Mouse (Mus musculus) heart, embryonic 10.5 days (tissue): ENCODE measurements at regions not wholly inside any gene's neighbourhood (a gene's known extent, or its start where the extent isn't known, plus 50 kb on each side); places are given as distances from the start of the nearest gene placed in this dataset.

Experiments used
- DNase-seq: peaks from one replicate; pipeline ENCODE4 v3.0.0-alpha.2; 2017; ENCODE audit warnings: low spot score
- H3K27ac ChIP-seq: fragments of 300-500 bp; sonication (generic); 2 replicates; pipeline ENCODE4 v1.5.1; 2016; ENCODE audit warnings: mild to moderate bottlenecking
- H3K27me3 ChIP-seq: fragments of 300-500 bp; sonication (generic); 2 replicates; pipeline ENCODE4 v1.6.1; 2016; ENCODE audit warnings: mild to moderate bottlenecking; ENCODE audit not compliant: poor library complexity, insufficient read depth, severe bottlenecking
- H3K36me3 ChIP-seq: fragments of 300-500 bp; sonication (generic); 2 replicates; pipeline ENCODE4 v1.6.1; 2016; ENCODE audit warnings: mild to moderate bottlenecking, moderate library complexity
- H3K4me1 ChIP-seq: fragments of 300-500 bp; sonication (generic); 2 replicates; pipeline ENCODE4 v1.6.1; 2016; ENCODE audit warnings: mild to moderate bottlenecking
- H3K4me3 ChIP-seq: fragments of 300-500 bp; sonication (generic); 2 replicates; pipeline ENCODE4 v1.5.1; 2016; ENCODE audit warnings: mild to moderate bottlenecking, moderate library complexity
- H3K9me3 ChIP-seq: fragments of 300-500 bp; sonication (generic); 2 replicates; pipeline ENCODE4 v1.6.1; 2016; ENCODE audit warnings: mild to moderate bottlenecking, moderate library complexity
- WGBS: fragments of 180-500 bp; shearing (Covaris S2); methylation state at CpG from one replicate; pipeline ENCODE4 v1.1.7; 2016; 5-methylcytosine and 5-hydroxymethylcytosine counted together

DNA sequence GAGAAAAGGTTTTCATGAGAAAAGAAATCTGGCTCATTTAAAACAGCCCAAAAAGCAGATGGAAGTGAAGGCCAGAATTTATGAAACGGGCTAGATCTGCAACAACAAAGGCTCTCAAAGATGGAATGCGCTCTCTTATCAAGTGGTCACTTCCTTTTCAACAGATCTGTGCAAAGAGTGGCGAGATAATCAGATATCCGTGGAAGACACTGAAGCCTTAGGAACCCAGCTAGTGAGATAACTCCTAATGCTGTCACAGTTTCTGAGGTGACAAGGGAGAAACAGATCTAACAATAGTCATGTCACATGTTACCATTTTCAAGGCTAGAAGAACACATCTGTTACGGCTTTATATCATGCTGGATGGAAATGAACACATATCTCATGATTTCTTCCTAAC lies 107.1 kb downstream of the Tmco5 start:
- Histone ChIP-seq H3K36me3 (no peaks in the 10 kb centered on the region), H3K9me3 (no peaks in the 10 kb centered on the region; the same call in 1 of the 2 replicates), H3K4me3 (no peak overlapping the region), H3K27me3 (no peaks in the 10 kb centered on the region), H3K4me1 (peaks cover 26% of the 10 kb centered on the region), H3K27ac (0 out of 2 replicates have a peak overlapping the region, but pooled peaks have one; percentile 3)
- 15% methylated on average over 5 of the region's 5 CpGs for WGBS
- DNase-seq: no peak

DNA sequence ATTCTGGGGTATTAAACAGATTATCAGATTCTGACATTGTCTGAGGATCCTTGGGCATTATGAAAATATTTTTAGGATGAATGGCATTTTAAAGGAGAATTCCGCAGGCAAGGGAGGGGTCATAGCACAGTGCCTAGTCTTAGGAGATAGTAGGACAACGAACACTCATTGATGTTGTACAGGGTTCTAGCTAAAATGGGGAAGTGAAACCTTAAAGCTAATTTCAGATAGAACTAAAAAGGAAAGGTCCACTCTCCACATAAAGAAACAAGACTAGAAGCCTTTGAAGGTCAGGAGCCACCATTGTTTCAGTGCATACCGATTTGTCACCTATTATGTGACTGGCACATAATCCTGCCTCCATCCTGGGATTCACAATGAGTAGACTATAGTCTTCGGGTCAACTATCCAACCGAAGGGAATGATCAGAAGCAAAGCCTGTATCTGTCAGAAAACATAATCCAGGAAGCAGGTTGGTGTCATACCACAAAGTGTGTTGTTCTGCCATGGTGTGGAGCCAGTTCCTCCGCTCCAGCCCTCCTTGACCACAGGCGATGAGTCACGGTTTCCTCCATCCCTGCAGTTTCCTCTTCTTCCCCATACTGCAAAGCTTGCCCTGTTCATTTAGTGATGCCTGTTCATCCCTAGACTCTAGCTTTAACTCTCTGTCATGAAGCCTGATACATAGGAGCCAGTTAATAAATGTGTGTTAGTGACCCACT lies 110.6 kb downstream of the Tmco5 start:
- Histone ChIP-seq H3K4me3 (no peak overlapping the region), H3K36me3 (no peaks in the 10 kb centered on the region), H3K27ac (no peak overlapping the region), H3K27me3 (no peaks in the 10 kb centered on the region), H3K4me1 (peaks cover 23% of the 10 kb centered on the region; the same call in 1 of the 2 replicates), H3K9me3 (no peaks in the 10 kb centered on the region)
- WGBS: 73% methylated on average over 8 of the region's 8 CpGs
- no peak for DNase-seq

DNA sequence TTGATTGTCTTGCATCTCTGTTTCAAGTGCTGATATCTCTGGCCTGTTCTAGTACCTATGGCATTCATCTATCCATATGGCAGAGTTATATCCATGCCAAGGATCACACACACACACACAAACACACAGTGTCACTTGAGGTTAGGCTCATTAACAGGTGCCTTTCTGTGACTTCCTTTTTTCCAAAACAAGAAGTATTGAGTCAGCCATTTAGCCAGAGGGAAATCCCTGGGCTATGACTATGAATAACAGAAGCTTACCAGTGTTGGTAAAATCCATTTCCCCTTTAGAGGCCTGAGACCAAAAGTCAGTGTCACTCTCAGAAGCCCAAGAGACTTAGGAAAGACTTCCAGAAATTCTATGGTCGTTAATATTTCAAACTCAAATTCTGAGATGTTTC lies 111.6 kb downstream of the Tmco5 start:
- Histone ChIP-seq H3K9me3 (no peaks in the 10 kb centered on the region), H3K4me1 (peaks cover 14% of the 10 kb centered on the region; the same call in 1 of the 2 replicates), H3K36me3 (no peaks in the 10 kb centered on the region), H3K27me3 (no peaks in the 10 kb centered on the region), H3K27ac (no peak overlapping the region), H3K4me3 (no peak overlapping the region)
- WGBS: 79% methylated on average over 1 of the region's 1 CpGs
- no peak for DNase-seq

DNA sequence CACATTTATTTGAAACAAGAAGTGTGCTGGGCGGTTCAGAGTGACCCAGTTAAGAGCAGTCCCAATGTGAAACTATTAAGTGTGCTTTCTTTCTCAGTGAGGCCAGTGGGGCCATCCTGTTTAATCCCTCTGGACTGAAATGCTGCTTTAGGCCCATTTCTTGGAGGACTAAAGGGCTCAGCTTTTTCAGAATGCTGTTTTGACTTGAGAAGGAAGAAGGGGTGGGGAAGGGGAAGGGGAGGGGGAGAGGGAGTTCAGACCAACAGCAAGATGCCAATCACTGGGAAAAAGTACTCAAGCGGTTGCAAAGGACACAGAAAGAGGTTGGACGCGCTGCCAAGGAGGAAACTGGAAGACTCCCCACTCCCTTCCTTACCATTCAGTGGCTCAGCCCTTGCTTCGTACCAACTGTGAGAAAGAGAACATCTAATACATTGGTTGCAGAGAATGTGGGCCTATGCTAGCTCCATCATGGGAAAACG lies 113.1 kb downstream of the Tmco5 start:
- 74% methylated on average over 6 of the region's 6 CpGs for WGBS
- H3K4me1 ChIP-seq: peaks cover 5% of the 10 kb centered on the region; the same call in 1 of the 2 replicates
- H3K27me3 ChIP-seq: no peaks in the 10 kb centered on the region
- no peaks in the 10 kb centered on the region for H3K9me3 ChIP-seq
- no peak for DNase-seq
- H3K4me3 ChIP-seq: no peak overlapping the region
- peak overlapping the region; percentile 29; the same call in 1 of the 2 replicates for H3K27ac ChIP-seq
- H3K36me3 ChIP-seq: no peaks in the 10 kb centered on the region

DNA sequence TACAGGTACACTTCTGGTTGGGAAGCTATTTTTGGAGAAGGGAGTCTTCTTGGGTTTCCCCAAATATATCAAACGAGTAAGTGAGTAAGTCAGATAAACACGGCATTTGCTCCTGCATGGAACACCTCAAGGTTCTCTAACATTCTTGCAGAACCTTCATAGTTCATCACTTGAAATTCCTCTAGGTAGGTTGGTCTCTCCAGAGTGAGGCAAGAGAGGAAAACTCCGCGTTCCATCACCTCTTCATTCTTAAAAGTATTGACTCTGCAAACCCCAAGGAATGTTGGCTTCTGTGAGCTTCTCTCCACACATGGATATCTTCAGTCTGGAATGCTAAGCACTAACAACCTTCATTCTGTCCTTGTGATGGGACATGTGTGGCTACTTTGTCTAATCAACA lies 115.2 kb downstream of the Tmco5 start:
- Histone ChIP-seq H3K4me1 (peaks cover 5% of the 10 kb centered on the region; the same call in 1 of the 2 replicates), H3K4me3 (no peak overlapping the region), H3K36me3 (no peaks in the 10 kb centered on the region), H3K9me3 (no peaks in the 10 kb centered on the region), H3K27ac (no peak overlapping the region), H3K27me3 (no peaks in the 10 kb centered on the region)
- WGBS: 48% methylated on average over 4 of the region's 4 CpGs
- no peak for DNase-seq

DNA sequence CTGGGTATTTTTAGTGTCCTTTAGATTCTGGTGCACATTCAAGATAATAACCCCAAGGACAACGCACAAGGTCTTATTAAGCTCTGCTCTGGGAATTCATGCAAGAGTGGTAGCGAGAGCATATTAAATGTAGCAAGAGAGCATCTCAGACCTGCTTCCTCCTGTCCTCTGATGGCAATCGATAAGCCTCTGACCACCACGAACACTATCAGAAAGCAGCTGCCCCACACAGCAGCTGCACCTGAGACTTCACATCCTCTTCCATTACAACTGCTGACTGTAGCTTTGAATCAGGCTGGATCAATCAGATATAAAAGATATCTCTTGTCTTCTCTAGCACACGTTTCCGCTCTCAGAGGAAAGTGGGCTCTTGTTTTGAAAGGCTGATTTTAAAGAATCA lies 117.8 kb downstream of the Tmco5 start:
- H3K36me3 ChIP-seq: no peaks in the 10 kb centered on the region
- no peak overlapping the region for H3K4me3 ChIP-seq
- DNase-seq: no peak
- no peaks in the 10 kb centered on the region for H3K9me3 ChIP-seq
- no peak overlapping the region for H3K27ac ChIP-seq
- no peaks in the 10 kb centered on the region for H3K27me3 ChIP-seq
- H3K4me1 ChIP-seq: peaks cover 5% of the 10 kb centered on the region; the same call in 1 of the 2 replicates
- 68% methylated on average over 6 of the region's 6 CpGs for WGBS

DNA sequence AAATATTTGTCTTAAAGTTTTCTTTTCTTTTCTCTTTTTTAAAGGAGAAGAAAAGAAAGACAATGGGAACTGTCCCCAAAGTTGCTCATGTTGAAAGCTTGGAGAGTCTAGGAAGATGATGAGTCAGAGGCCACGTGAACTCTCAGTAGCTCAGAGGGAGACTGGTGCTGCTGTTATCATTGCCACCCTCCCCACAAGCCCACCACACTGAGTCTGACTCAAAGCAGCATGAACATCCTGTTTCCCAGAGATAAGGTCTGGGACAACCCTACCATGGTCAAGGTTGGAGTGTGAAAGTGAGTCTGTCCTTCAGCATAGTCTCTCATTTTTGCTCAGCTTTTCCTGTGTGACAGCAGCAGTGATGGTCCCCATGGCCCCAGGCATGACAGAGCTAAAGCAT lies 120.3 kb downstream of the Tmco5 start:
- no peak overlapping the region for H3K27ac ChIP-seq
- 23% methylated on average over 1 of the region's 1 CpGs for WGBS
- H3K27me3 ChIP-seq: no peaks in the 10 kb centered on the region
- H3K9me3 ChIP-seq: no peaks in the 10 kb centered on the region
- DNase-seq: peak; percentile 80
- H3K4me3 ChIP-seq: no peak overlapping the region
- H3K36me3 ChIP-seq: no peaks in the 10 kb centered on the region
- no peaks in the 10 kb centered on the region; the same call in 1 of the 2 replicates for H3K4me1 ChIP-seq

DNA sequence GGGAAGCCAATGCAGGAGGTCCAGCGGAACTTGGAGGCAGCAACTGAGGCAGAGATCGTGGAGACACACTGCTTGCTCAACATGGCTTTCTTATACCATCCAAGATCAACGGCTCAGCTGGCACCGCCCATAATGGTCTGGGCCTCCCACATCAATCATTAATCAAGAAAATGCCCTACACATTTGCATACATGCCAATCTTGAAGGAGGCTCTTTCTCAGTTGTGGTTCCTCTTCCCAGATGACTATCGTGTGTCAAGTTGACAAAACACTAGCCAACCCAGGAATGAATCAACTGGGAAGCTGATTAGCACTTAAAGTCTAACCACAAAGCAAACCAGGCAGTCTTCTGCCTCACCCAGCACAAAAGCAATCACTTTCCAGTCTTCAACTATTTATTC lies 121.1 kb downstream of the Tmco5 start:
- DNase-seq: no peak
- Histone ChIP-seq H3K27me3 (no peaks in the 10 kb centered on the region), H3K27ac (no peak overlapping the region), H3K4me1 (no peaks in the 10 kb centered on the region; the same call in 1 of the 2 replicates), H3K9me3 (no peaks in the 10 kb centered on the region), H3K36me3 (no peaks in the 10 kb centered on the region), H3K4me3 (no peak overlapping the region)
- WGBS: 78% methylated on average over 5 of the region's 5 CpGs

DNA sequence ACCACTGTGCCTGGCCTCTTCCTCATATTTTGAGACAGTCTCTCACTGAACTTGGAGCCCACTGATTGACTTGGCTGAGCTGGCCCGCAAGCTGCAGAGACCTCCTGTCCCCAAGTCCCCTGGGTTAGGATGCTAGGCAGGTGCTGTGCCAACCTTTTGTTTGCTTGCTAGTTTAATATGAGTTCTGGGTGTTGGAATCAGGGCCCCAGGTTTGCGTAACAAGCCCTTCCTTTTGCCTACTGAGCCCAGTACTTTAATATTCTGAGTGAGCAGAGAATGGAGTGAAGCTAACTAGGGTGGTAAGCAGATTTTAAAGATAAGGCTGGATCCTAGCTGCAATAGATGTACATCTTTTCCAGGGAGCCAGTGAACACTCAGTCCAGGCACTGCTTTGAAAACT lies 117.2 kb upstream of the Spred1 start:
- 84% methylated on average over 2 of the region's 2 CpGs for WGBS
- Histone ChIP-seq H3K9me3 (no peaks in the 10 kb centered on the region), H3K4me1 (no peaks in the 10 kb centered on the region; the same call in 1 of the 2 replicates), H3K27me3 (no peaks in the 10 kb centered on the region), H3K4me3 (no peak overlapping the region), H3K27ac (no peak overlapping the region), H3K36me3 (no peaks in the 10 kb centered on the region)
- DNase-seq: no peak

DNA sequence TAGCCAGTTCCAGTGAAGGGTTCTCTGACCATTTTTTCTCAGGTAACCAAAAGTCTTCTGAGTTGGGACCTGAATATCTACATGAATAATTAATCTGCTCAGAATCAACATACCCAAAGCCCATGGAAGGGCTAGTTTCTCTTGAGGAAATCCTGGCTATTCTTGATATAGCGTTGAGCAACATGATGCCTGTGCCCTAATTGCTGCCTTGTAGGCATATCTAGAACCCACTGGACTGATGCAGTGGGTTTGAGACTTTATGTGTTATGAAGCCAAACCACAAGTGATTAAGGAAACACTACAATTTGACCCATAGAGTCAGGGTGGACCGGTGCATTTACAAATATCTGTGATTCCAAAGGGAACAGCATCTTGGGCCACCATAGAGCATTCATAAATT lies 114.3 kb upstream of the Spred1 start:
- WGBS: 91% methylated on average over 2 of the region's 2 CpGs
- no peak for DNase-seq
- no peaks in the 10 kb centered on the region for H3K9me3 ChIP-seq

DNA sequence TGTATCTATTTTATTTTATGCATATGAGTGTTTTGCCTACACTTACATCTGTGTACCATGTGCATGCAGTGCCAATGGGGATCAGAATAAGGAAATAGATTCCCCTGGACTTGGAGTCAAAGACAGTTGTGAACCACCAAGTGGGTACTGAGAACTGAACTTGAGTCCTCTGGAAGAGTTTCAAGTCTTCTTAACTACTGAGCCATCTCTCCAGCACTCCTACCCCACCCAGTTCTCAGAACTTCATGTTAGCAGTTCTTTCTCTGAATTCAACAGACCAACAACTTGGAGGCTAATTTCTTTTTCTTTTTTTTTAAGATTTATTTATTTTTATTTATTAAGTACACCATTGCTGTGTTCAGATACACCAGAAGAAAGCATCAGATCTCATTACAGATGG lies 112.3 kb upstream of the Spred1 start:
- Histone ChIP-seq H3K27me3 (no peaks in the 10 kb centered on the region), H3K4me3 (no peak overlapping the region), H3K27ac (no peak overlapping the region), H3K4me1 (no peaks in the 10 kb centered on the region), H3K9me3 (no peaks in the 10 kb centered on the region), H3K36me3 (no peaks in the 10 kb centered on the region)
- DNase-seq: no peak

More for the DNA sequence above, 114.3 kb upstream of the Spred1 start:
- Histone ChIP-seq H3K27ac (no peak overlapping the region), H3K36me3 (no peaks in the 10 kb centered on the region), H3K27me3 (no peaks in the 10 kb centered on the region), H3K4me3 (no peak overlapping the region), H3K4me1 (no peaks in the 10 kb centered on the region)

DNA sequence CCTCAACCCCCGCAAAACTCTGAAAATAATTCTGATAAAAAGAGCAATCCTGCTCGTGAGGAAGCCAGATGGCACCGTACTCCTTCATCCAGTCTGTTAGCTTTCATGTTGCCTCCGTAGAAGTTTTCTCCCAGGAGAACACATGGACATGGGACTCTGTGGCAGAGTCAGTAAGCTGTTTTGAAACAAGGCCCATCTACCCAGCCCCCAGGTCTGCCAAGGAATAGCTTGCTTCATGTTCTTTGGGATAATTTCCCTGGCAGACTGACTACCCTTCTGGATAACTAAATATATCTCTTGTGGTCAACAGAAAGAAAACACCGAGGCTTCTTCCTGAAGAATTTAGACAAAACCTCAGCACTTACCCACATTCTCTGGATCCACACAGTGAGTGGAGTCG lies 111.2 kb upstream of the Spred1 start:
- no peaks in the 10 kb centered on the region for H3K9me3 ChIP-seq
- H3K4me1 ChIP-seq: no peaks in the 10 kb centered on the region
- no peaks in the 10 kb centered on the region for H3K27me3 ChIP-seq
- H3K27ac ChIP-seq: no peak overlapping the region
- H3K4me3 ChIP-seq: no peak overlapping the region
- WGBS: 78% methylated on average over 6 of the region's 6 CpGs
- DNase-seq: no peak
- H3K36me3 ChIP-seq: no peaks in the 10 kb centered on the region

DNA sequence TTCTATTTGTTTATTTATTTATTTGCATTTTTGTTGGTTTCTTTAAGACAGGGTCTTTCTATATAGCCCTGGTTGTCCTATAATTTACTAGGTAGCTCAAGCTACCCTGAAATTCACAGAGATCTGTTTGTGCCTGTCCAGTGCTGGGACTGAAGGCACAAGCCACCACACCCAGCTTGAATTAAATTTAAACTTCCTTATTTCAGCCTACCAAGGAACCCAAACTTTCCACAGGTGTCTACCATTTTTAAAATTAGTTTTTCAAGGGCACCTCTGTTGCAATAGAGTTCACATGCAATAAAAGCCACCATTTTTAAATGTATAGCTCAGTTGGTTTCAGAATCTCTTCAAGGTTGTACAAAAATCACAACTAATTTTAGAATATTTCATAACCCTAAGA lies 110.2 kb upstream of the Spred1 start:
- Histone ChIP-seq H3K27ac (no peak overlapping the region), H3K9me3 (no peaks in the 10 kb centered on the region), H3K4me1 (no peaks in the 10 kb centered on the region), H3K36me3 (no peaks in the 10 kb centered on the region), H3K27me3 (no peaks in the 10 kb centered on the region), H3K4me3 (no peak overlapping the region)
- DNase-seq: no peak
